Mouse (Mus musculus) testis, postnatal 10 days (tissue): Measurements from ENCODE around the gene Faap24.

Source experiments
- DNase-seq: peaks from one replicate; pipeline ENCODE4 v3.0.0; 2021; ENCODE audit warnings: low spot score

The Faap24 gene

DNA sequence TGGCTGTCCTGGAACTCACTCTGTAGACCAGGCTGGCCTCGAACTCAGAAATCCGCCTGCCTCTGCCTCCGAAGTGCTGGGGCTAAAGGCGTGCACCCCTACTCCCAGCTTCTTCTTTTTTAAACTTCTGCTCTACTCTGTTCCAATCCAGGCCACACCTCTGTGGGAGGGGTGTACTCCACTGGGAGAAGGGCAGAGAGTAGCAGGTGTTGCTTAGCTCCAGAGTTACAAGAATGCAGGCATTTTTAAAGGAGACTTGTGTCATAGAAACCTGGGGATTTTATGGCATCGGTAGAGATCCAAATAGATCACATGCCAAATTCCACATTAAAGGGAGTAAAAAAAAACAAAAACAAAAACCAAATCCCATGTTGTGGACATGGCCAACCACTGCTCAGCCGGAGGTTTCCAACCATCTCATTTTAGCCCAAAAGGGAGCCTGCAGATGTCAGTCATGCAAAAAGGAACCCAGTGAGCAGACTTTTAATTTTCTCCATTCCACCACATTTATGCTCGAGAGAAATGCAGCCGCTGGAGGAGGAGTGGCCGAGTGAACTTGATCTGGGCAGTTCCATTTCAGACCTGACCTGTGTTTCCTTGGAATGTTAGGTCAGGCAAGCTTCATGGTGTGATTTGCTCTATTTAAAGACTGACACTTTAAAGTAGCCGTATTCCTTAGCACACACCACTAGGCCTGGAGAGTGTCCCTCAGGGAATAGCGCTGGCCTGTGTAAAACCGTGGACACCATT is 31.3 kb downstream of the Faap24 start:
- DNase-seq = no peak

DNA sequence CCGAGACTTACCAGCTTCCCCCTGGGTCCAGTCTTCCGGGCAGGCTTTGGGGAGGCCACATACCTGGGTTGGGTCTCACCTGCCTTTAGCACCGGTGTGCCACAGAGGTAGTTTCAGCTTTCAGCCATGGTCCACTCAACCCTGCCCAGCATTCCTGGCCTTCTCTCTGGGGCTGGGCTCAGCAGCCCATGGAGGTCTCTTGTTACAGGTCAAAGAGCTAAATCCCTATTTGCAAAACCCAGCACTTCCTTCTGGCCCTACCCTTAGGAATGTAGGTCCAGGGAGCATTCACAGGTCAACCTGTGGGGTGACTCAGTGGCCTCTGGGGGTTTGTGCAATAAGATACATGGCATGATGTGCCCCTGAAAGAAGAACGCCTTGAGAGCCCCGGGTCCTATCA is 33.8 kb downstream of the Faap24 start:
- DNase-seq = no peak

DNA sequence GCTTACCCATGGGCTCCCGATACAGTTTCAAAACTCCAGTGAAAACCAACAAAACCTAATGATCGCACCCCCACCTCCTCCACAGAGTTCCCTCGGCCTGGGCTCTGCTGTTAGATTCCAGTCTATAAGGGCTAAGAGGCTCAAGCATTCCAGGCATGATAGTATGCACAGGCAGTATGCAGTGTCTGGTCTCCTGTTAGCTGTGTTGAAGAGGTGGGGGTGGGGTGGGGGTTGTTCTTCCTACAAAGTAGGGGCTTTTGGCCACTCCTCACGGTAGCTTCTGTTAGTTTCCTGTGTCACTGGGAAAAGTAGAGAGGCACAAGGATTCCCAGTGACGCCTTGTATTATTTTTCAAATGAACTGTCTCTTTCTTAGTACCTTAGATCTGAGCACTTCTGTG is 34.4 kb downstream of the Faap24 start:
- DNase-seq = no peak

DNA sequence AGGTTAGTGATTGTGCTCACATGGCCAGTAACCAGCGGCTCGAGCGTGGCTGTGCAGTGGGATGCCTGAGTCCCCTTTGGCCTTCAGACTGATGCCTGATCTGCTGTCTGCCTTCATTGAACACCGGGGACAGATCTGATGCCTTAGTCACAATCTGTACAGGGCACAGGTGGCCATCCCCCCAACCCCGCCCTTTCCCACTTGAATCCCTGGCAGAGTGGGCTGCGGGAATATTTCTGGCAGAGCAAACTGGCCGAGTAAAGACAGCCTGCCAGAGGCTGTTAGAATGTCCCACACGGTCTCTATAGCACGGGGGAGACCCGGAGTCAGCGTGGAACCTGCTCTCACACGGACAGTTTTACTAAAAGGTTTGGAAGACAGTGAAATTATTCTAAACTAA is 39.0 kb downstream of the Faap24 start:
- no peak for DNase-seq

DNA sequence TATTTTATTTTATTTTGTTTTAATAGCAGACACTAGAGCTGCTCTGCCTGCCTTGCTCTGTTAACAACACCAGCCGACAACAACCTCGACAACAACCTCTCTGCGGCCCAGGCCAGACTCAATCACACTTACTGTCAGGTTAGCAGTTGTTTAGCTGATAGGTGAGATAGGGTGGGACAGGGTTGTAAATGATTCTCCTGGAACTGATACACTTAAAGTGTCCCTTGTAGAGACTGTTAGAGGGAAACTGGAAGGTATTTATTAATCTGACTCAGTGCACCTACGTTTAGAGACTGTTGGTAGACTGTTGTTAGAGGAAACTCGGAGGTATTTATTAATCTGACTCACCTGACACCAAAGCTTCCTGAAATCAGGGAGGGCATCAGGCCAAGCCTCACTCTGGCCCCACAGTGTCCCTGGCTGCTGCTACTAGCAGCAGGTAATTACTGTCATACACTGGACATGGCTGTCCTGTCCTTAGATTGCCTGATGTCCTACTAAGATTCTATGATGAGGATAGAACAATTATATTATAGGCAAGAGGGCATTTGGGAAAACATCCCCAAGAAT is 41.2 kb downstream of the Faap24 start:
- no peak for DNase-seq

DNA sequence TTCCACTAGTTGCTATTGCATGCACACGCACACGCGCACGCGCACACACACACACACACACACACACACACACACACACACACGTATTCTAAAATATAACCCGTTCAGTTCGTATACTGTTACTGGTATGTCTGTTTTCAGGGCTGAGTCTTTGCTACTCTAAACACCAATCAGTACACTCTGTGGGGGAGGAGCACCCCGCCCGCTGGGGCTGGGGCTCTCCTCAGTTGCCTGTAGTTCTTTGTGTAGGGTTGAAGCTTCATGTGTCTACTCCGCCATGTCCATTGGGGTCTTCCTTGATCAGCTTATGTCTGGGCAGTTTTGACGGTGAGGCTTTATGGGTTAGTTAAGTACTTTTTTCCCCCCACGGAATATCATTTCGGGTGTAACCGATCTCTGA is 43.3 kb downstream of the Faap24 start:
- DNase-seq = no peak

DNA sequence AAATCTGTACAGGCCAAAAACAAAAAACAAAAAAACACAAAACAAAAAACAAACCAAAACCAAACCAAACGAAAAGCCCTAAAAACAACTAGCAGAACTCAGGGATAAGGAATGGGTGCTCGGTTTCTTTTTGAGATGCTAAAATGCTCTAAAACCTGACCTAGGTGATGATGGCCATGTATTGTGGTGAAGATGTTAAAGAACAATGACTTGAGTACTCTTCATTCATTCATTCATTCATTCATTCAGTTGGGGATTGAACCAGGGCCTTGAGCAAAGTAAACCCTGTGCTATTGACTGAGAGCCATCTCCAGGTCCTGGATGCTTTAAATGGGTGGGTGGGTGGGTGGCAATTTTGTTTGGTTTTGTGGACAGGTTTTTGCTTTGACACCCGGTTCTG is 45.5 kb downstream of the Faap24 start:
- DNase-seq = no peak

DNA sequence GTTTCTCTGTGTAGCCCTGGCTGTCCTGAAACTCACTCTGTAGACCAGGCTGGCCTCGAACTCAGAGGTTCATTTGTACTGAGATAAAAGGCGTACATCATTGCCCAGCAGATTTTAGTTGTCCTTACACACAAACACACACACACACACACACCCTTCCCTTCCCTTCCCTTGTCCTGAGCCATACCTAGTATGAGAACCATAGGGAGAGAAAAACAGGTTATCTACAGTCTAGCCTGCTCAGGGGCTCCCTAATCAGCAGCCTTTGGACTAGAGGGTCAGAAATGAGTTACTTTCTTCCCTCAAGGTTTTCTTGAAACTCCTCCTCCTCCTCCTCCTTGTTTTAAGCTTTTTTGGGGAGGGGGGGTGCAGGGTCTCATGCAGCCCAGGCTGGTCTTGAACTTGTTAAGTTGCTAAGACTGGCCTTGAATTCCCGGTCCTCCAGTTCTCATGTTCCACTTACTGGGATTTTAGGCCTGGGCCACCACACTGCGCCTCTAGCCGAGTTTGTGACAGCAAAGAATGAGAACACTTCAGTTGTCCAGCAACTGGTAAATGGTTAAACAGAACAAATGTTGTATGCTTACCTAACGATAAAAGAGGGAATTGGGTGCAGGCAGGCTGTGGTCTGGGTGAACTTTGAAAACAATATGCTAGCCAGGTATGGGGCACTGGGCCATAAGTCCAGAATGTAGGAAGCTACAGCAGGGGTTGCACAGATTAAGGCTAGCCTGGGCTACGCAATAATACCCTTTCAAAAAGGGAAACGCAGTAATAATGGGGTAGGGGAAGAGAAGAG is 46.6 kb downstream of the Faap24 start:
- DNase-seq = no peak

DNA sequence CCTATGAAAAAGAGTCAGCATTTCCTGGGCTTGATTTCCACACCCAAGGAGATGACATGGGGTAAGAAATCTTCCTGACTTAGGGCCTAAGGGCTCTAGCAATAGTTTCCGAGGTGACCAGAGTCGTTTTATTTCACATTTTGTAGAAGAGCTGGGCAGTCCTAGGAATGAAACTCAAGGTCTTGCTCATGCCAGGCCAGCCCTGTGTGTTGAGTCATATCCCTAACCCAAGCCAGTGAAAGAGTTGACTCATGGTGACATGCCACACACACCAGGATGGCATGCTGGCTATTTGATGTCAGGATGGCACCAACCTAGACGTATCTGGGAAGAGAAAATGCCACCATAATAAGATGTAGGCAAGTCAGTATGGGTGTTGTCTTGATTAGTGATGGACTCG is 47.6 kb downstream of the Faap24 start:
- no peak for DNase-seq

DNA sequence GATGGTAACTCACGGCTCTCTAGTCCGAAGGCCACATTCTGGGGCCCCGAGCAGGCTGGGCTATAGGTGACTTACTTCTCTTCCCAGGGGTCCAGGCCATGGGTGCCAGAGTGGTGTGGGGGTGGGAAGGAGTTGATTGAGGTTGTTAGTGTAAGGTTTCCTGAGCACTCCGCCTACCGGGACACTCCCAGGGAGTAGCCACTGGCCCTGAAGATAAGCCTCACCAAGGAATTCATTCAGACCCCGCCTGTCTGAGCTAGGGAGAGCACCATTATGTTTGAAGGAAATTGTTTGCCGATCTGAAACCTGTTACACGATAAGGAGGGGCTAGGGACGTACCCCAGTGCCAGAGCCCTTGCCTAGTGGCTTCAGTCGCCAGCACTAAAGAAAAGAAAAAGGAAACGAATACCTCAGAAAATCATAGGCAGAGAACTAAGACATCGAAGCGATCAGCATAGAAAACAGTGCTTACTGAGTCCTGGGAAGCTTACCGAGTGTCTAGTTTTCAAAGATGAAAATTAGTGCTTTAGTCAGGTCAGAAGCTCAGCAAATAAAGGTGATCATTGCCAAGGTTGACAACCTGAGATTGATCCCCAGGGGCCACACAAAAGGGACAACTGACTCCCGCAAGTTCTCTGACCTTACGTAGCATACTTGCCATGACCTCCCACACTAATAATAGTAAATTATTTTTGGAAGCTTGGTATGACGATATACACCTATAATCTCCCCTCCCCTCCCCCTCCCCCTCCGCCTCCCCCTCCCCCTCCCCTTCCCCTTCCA is 48.5 kb downstream of the Faap24 start:
- no peak for DNase-seq

DNA sequence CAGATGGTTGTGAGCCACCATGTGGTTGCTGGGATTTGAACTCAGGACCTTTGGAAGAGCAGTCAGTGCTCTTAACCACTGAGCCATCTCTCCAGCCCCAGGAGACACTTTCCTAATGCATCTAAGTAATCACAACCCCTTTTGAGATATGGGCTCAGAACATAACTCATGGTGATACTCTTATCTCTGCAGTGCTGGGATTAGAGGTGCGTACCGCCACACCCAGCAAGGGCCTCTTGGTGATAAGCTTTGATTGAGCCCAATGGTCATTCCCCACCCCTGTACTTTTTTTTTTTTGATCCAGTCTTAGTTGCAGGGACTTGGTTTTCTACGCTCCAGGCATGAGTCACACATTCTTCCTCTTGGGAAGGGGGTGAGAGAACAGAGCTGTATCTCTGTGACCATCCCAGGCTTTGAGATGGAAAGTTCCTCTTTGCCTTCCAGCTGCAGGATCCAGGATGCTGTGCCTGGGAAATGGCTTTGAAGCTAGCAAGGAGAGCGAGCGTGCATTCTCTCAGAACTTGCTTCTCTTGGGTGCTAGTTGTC is 51.8 kb downstream of the Faap24 start:
- no peak for DNase-seq

DNA sequence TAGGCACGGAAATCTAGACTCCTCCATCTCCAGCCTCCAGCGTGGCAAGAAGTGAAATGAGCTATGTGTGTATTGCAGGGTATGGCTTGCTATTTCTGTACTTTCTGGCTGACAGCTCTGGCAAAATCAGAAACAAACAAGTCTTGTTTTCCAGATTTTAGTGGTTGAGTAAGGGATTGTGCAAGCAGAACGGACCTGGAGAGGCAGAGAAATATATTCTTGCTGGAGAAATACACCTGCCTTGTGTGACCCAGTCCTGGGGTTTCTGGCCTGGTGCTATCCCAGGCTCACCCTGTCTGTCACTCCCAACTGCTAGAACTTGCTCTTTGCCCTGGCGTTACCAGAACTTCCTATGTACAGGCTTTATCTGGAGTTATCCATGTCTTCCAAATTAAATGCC is 54.1 kb downstream of the Faap24 start:
- no peak for DNase-seq
